Mouse (Mus musculus) spleen, postnatal 0 days (tissue): ENCODE data around the gene Coro1b. TPM values are rescaled to one million over a fixed set of nuclear protein-coding genes. Genes with fewer than 3 reads are reported as not detected.

Source experiments
- polyA plus RNA-seq: library from polyadenylated mRNA; unstranded; fragments of >200 nt; fragmentation: Nextera tagmentation; extraction: Ambion mirVana; gene quantifications from 2 replicates; pipeline ENCODE4 v1.2.1, GENCODE M21; 2015

Gene Coro1b
- polyA plus RNA-seq: 83.9 and 109 TPM in 2 replicates

DNA sequence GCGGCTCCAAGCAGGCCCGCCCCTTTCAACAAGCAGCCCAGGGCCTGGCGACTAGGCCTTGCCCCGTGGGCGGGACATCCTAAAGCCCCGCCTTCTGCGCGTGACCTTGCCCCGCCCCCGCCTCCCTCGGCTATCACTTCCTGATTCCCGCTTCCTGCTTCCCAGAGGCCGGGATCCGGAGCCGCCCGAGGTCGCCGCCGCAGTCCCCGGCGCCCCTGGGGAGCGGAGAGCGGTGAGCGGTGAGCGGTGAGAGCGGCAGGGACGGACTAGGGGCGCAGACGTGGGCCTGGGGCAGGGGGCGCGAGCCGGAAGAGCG, at the start of gene Coro1b:
Gene Coro1b, plus strand, starts transcription at position 129 of the 316 bp plus-strand sequence.

GRCm38 (mm10) chr19:4099837-4100717, 48.3 kb upstream of the Coro1b start, which contains the start of gene Pitpnm1:
Gene Pitpnm1 (plus strand): TSS chr19:4099998.

GRCm38 (mm10) chr19:4125741-4126696, 22.4 kb upstream of the Coro1b start, which contains the start of gene Aip:
Gene Aip (minus strand): TSS chr19:4125858.

GRCm38 (mm10) chr19:4139446-4139845, 9.0 kb upstream of the Coro1b start, which contains the start of gene Gpr152:
Gene Gpr152 (plus strand): TSS chr19:4139787.

GRCm38 (mm10) chr19:4143759-4144268, 4.6 kb upstream of the Coro1b start, which contains the start of gene Cabp4:
Gene Cabp4 (minus strand): TSS chr19:4144033.

DNA sequence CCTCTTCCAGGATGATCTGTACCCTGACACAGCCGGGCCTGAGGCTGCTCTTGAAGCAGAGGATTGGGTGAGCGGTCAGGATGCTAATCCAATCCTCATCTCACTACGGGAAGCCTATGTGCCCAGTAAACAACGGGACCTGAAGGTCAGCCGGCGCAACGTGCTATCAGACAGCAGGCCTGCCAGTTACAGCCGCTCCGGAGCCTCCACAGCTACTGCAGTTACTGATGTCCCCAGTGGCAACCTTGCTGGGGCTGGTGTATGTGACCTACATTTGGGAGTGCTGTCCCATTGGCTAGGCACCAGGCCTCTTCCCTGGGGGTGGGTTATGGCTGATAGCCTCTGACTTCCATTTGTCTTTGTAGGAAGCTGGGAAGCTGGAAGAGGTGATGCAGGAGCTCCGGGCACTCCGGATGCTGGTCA, 4.8 kb downstream of the Coro1b start, which contains the start of gene Ptprcap:
Gene Ptprcap, plus strand, starts transcription at position 373 of the 423 bp plus-strand sequence.

DNA sequence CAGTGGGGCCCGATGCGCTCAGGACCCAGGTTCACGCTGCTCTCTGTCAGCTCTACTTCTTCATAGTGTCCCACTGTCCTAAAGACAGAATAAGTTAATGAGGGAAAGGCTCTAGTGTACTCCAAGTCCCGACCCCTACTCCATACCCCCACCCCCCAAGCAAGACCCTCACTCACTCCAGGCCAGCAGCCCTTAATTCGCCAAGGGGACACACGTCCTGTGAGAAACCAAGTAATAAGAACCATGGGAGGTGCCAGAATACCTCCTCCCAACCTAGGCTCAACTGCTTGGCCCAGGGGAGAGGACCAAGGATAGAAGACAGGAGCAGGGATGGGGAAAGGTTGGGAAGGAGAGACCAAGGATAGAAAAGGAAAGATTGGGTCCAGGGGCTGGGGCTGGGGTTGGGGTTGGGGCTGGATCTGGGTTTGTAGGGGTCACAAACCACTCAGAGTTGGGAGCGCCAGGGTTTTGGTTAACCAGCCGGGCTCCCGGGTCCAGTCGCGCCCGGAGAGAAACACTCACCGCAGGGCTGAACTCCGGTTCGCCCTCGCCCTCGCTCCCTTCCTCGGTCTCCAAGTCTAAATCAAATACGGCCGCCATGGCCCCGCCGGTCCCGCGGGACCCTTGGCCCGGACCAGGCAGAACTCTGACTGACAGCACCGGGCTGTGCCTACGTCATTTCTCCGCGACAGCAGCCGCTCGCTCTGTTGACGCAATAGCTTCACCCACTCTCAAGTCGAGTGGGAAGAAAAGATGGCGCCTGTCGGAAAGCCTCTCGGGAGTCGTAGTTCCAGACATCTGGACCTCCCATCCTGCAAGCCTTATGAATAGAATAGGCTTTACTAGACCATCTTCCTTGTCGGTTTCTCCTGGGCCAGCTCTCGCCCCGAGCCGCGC, 14.5 kb downstream of the Coro1b start, which contains the start of gene Rps6kb2:
Gene Rps6kb2, minus strand, starts transcription at position 709 of the 897 bp plus-strand sequence.

GRCm38 (mm10) chr19:4175368-4175947, 27.0 kb downstream of the Coro1b start, which contains the start of gene Carns1:
Gene Carns1 (minus strand): TSS chr19:4175479.

GRCm38 (mm10) chr19:4190831-4191334, 42.5 kb downstream of the Coro1b start, which contains the start of gene Tbc1d10c:
Gene Tbc1d10c (minus strand): TSS chr19:4191284.

GRCm38 (mm10) chr19:4191528-4192250, 43.3 kb downstream of the Coro1b start, which contains the start of gene Ppp1ca:
Gene Ppp1ca (plus strand): TSS chr19:4192065.

DNA sequence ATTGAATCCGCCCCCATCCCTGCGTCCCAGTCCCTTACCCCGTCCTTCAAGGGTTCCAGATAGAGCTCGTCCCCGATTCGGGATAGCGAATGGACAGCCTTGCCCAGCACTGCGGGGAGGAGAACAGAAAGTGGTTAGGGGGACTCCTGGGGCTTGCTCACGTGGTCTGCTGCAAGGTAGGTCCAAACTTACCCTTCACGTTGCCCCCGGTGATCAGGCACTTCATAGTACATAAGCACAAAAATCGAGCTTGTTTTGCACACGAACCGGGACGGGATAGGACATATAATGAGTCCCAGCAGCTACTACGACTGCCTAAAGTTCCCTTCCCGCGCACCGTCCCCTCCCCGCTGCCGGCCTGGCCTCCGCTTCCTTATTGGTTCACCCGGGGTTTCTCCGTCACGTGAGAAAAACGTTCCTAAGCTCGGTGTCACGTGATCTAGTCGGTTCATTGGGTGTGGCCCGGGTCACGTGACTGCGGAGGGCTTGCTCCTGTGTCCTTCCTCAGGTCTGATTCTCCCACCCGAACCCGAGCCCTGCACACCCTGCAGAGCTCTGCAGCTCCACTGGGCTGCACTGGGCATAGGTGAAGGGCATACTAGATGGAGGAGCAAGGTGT, 53.0 kb downstream of the Coro1b start, which contains the start of gene Rad9a:
Gene Rad9a, minus strand, starts transcription at position 372 of the 619 bp plus-strand sequence.

Other genes starting within 250 kb of the Coro1b start
- gene Tcirg1, start 241.5 kb upstream of the Coro1b start, polyA plus RNA-seq: 23.3 and 40.3 TPM in 2 replicates
- 167 and 176 TPM in 2 replicates for gene Ndufs8, start 235.8 kb upstream of the Coro1b start, polyA plus RNA-seq
- gene Aldh3b1, start 218.8 kb upstream of the Coro1b start, polyA plus RNA-seq: 12.5 and 18.9 TPM in 2 replicates
- gene Unc93b1, start 213.4 kb upstream of the Coro1b start, polyA plus RNA-seq: 48.2 and 70.6 TPM in 2 replicates
- 0.08 and 0.15 TPM in 2 replicates for gene Aldh3b3, start 190.0 kb upstream of the Coro1b start, polyA plus RNA-seq
- gene Aldh3b2, start 176.3 kb upstream of the Coro1b start, polyA plus RNA-seq: 0.45 and 0.91 TPM in 2 replicates
- 7.9 and 9.8 TPM in 2 replicates for gene Acy3, start 162.0 kb upstream of the Coro1b start, polyA plus RNA-seq
- gene Tbx10, start 155.9 kb upstream of the Coro1b start, polyA plus RNA-seq: 0.06 TPM in 1 of 2 replicates, not detected in the other
- 20.8 and 22.9 TPM in 2 replicates for gene Nudt8, start 148.0 kb upstream of the Coro1b start, polyA plus RNA-seq
- 0.71 and 0.87 TPM in 2 replicates for gene Gm49405, start 148.0 kb upstream of the Coro1b start, polyA plus RNA-seq
- gene Doc2g, start 145.3 kb upstream of the Coro1b start, polyA plus RNA-seq: 1.3 and 1.6 TPM in 2 replicates
- gene Ndufv1, start 135.8 kb upstream of the Coro1b start, polyA plus RNA-seq: 162 and 170 TPM in 2 replicates
- gene Gstp1, start 110.6 kb upstream of the Coro1b start, polyA plus RNA-seq: 309 and 335 TPM in 2 replicates
- gene Gstp2, start 102.6 kb upstream of the Coro1b start, polyA plus RNA-seq: 7.4 and 12.0 TPM in 2 replicates
- gene Gstp3, start 89.0 kb upstream of the Coro1b start, polyA plus RNA-seq: 30.1 and 31.1 TPM in 2 replicates
- gene Cabp2, start 67.0 kb upstream of the Coro1b start, polyA plus RNA-seq: 0.19 TPM in 1 of 2 replicates, not detected in the other
- gene Cdk2ap2, start 51.4 kb upstream of the Coro1b start, polyA plus RNA-seq: 172 and 193 TPM in 2 replicates
- gene Pitpnm1, start 48.6 kb upstream of the Coro1b start, polyA plus RNA-seq: 16.6 and 22.5 TPM in 2 replicates
- 46.8 and 51.7 TPM in 2 replicates for gene Aip, start 22.8 kb upstream of the Coro1b start, polyA plus RNA-seq
- gene Gpr152, start 8.8 kb upstream of the Coro1b start, polyA plus RNA-seq: not detected in 2 replicates
- gene Cabp4, start 4.6 kb upstream of the Coro1b start, polyA plus RNA-seq: 0.34 and 0.51 TPM in 2 replicates
- gene Ptprcap, start 5.0 kb downstream of the Coro1b start, polyA plus RNA-seq: 54.1 and 74.8 TPM in 2 replicates
- gene Rps6kb2, start 14.7 kb downstream of the Coro1b start, polyA plus RNA-seq: 30.1 and 37.0 TPM in 2 replicates
- gene Carns1, start 26.9 kb downstream of the Coro1b start, polyA plus RNA-seq: 2.5 and 3.6 TPM in 2 replicates
- gene Tbc1d10c, start 42.7 kb downstream of the Coro1b start, polyA plus RNA-seq: 26.1 and 34.7 TPM in 2 replicates
- gene Ppp1ca, start 43.4 kb downstream of the Coro1b start, polyA plus RNA-seq: 442 and 443 TPM in 2 replicates
- 17.5 and 19.7 TPM in 2 replicates for gene Rad9a, start 53.0 kb downstream of the Coro1b start, polyA plus RNA-seq
- 3.2 and 4.0 TPM in 2 replicates for gene Clcf1, start 65.6 kb downstream of the Coro1b start, polyA plus RNA-seq
- not detected in 2 replicates for gene AC109138.7, start 65.7 kb downstream of the Coro1b start, polyA plus RNA-seq
- 30.2 and 35.5 TPM in 2 replicates for gene Pold4, start 83.3 kb downstream of the Coro1b start, polyA plus RNA-seq
- gene Ssh3, start 120.6 kb downstream of the Coro1b start, polyA plus RNA-seq: 4.7 and 6.3 TPM in 2 replicates
- 1.7 and 2.7 TPM in 2 replicates for gene Ankrd13d, start 134.5 kb downstream of the Coro1b start, polyA plus RNA-seq
- gene Grk2, start 157.6 kb downstream of the Coro1b start, polyA plus RNA-seq: 23.0 and 33.3 TPM in 2 replicates
- 19.6 and 20.3 TPM in 2 replicates for gene Kdm2a, start 249.7 kb downstream of the Coro1b start, polyA plus RNA-seq